Mouse (Mus musculus) frontal cortex, postnatal 25 days (tissue): ENCODE data around the gene Sipa1l2.

Experiments
- DNase-seq, 2 experiments: peaks; one replicate each; pipeline ENCODE4 v3.0.0; 2022; ENCODE audit warnings: low spot score in 2 of 2

The Sipa1l2 gene

DNA sequence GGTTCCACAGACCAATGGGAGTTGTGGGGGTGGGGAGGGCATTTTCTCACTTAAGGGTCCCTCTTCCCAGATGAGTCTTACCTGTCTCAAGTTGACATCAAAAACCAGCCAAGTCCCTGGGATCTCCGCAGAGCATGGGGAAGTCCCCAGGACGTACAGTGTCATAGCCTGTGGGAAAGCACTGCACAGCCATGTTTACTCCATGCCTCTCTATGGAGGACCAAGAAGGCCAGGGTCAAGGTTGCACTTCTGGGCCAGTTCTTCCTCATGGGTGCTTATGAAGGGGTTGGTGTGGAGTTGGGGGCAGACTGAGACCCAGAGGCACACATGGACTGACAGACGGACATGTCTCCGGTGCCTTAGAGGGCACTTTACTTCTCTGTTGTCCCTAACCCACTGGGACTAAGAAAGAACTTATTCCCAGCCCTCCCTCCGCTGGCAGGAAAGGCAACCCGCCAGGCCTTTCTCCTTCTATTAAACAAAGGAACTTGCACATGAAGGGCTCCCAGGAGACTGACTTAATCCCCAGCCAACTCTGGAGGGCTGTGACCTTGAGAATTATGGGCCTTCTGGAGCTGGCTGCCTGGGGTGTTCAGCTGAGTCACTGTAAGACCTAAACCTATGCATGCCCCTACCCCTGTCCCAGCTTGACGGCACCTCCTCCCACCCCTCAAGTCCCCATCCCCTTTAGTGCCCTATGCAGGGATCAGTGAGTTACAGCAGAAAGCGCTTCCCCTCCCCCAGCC lies 199.9 kb downstream of the Sipa1l2 start:
- no peak for DNase-seq

DNA sequence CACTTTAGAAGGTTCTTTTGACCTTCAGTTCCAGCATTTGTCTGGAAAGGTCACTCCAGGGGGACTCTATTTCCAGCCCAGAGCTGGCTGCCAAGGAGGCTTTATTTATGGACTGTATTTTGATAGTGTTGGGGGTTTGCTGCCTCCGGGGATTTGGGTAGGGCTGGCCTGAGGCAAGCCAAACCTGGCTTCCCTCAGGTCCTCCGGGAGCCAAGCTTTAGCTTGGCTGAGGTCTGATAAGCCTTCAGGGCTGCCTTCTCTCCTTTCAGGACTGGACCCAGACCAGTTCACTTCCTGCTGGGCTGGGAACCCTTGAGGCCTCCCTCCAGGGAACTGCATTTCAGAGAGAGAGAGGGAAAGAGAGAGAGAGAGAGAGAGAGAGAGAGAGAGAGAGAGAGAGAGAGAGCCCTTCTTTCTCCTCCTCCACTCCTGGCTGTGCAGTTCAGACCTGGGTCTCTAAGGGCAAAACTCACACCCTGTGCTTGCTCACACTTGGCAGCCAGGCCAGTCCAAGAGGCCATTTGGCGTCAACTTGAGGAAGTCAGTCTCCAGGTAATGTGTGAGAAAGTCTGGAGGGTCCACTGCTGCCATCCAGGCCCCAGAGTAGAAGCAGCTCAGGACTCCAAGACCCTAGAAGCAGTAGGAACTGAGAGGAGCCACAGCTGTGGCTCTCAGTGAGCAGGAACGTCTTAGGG lies 201.1 kb downstream of the Sipa1l2 start:
- no peak for DNase-seq
